In genomic region chr11:87461780-87462460, GRCm38 (mm10) we compare ENCODE assay signal across 8 mouse cellular contexts. TPM values are rescaled to one million over a fixed set of nuclear protein-coding genes. Genes with fewer than 3 reads are reported as not detected.
DNase-seq lines count a peak whose midpoint lies in the region; ATAC-seq and TF ChIP-seq lines count a peak whose summit lies in the region.
"Not testable (repeated sequence)": the region's sequence is repeated elsewhere in the genome, so short reads cannot be mapped to it uniquely, and the experiment has no call there.

No protein-coding gene starts in this region.

- not testable (repeated sequence) for H3K9me3 ChIP-seq in ES-E14 (ENCODE audit: control insufficient read depth, insufficient read depth, low read depth, low read length); lung, embryonic 14.5 days (ENCODE audit: low read depth, low read length)

- ATAC-seq in lung, embryonic 14.5 days (ENCODE audit: insufficient read depth), result peak; percentile 99
- peak; percentile 96 for ATAC-seq in neutrophil, adult 5-6 weeks (ENCODE audit: extremely low read depth, insufficient number of reproducible peaks, low FRiP score, poor library complexity, severe bottlenecking)

- WGBS in lung, embryonic 14.5 days, result under 1% methylated on average over 23 of the region's 58 CpGs

- not testable (repeated sequence) for H3K27ac ChIP-seq in ES-E14 (ENCODE audit: insufficient read depth, low read depth, low read length, poor library complexity, severe bottlenecking)
- H3K27ac ChIP-seq in lung, embryonic 14.5 days (ENCODE audit: low read depth), result peak overlapping the region; percentile 32; the same call in 1 of the 2 replicates

- not testable (repeated sequence) for H3K27me3 ChIP-seq in lung, embryonic 14.5 days (ENCODE audit: insufficient read depth, low read length)

- not testable (repeated sequence) for H3K4me1 ChIP-seq in ES-E14 (ENCODE audit: control insufficient read depth in 2 of 2, insufficient read depth in 2 of 2, low read length in 2 of 2, poor library complexity in 1 of 2); lung, embryonic 14.5 days (ENCODE audit: insufficient read depth)

- peak overlapping the region; percentile 15; the same call in 1 of the 2 replicates for H3K9ac ChIP-seq in ES-E14 (ENCODE audit: insufficient read depth, low read depth, low read length, poor library complexity, severe bottlenecking)
- not testable (repeated sequence) for H3K9ac ChIP-seq in lung, embryonic 14.5 days

- not testable (repeated sequence) for H3K36me3 ChIP-seq in ES-E14 (ENCODE audit: control insufficient read depth, insufficient read depth, low read length, poor library complexity, severe bottlenecking); lung, embryonic 14.5 days (ENCODE audit: insufficient read depth)

- not testable (repeated sequence) for DNase-seq in ES-E14 (ENCODE audit: low read depth, low spot score)
- peak; percentile 78 for DNase-seq in cerebellum, adult 8-10 months
- DNase-seq in forelimb bud, embryonic 11.5 days (ENCODE audit: low read depth, low spot score), result peak; percentile 69
- DNase-seq in heart, postnatal 4 days, result peak; percentile 85
- DNase-seq in layer of hippocampus, adult 8-10 months (ENCODE audit: low spot score in 2 of 2), result peak; percentile 75 to 79
- DNase-seq in lung, embryonic 14.5 days, result peak; percentile 85
- DNase-seq in testis, postnatal 14 days (ENCODE audit: low spot score), result peak; percentile 87

- in situ Hi-C loops in ES-E14 (cut with MboI; ENCODE audit: low sequenced_read_pairs in 2 of 2, unreplicated experiment in 2 of 2), result not testable (repeated sequence)

- peak overlapping the region; percentile 55 for H3K4me2 ChIP-seq in lung, embryonic 14.5 days

- H3K4me3 ChIP-seq in ES-E14 (ENCODE audit: insufficient read depth in 1 of 2, low read depth in 1 of 2, low read length in 2 of 2, poor library complexity in 1 of 2, severe bottlenecking in 1 of 2), result peak overlapping the region; percentile 19 to 27; a peak in 3 of 4 replicates
- H3K4me3 ChIP-seq in lung, embryonic 14.5 days (ENCODE audit: low read depth, low read length), result peak overlapping the region; percentile 10; the same call in 1 of the 2 replicates

- TF ChIP-seq CTCF in lung, embryonic 14.5 days (IDR thresholded peaks at IDR 0.05; ENCODE audit: low read depth), result not testable (repeated sequence)

TF ChIP-seq in ES-E14, 5 proteins besides CTCF, POLR2A, EP300 and RAD21:
- peak; percentile 9; the same call in 1 of the 2 replicates for TF ChIP-seq HCFC1 (IDR thresholded peaks at IDR 0.05; ENCODE audit: borderline replicate concordance, insufficient read depth, low read length)

RNA-seq across cellular contexts. Expression of gene Tex14, which starts 57.1 kb away (rescaled TPM):
- total RNA-seq in ES-E14 (2012; rRNA removed), result 10.4 and 11.4 TPM in 2 replicates
- not detected for total RNA-seq in heart, postnatal 4 days (2021)
- total RNA-seq in layer of hippocampus, adult 8-10 months (2022), result 1 to 10 TPM in 1 of 4 experiments, under 1 TPM in 3; 0.08 to 1.2 (median 0.53) TPM
- polyA plus RNA-seq in lung, embryonic 14.5 days (2014; fragmentation: Nextera tagmentation; extraction: Ambion mirVana), result 0.21 and 0.72 TPM in 2 replicates
- total RNA-seq in neutrophil, adult 5-6 weeks (2017), result 2.2 and 4.8 TPM in 2 replicates

RNA-seq across cellular contexts. Expression of gene Rad51c, which starts 57.2 kb away (rescaled TPM):
- total RNA-seq in ES-E14 (2012; rRNA removed), result 6.7 and 9.9 TPM in 2 replicates
- 10 to 100 TPM; 10.5 to 11.1 TPM for total RNA-seq in heart, postnatal 4 days (2021)
- 1 to 10 TPM; 3.0 to 6.7 (median 3.6) TPM for total RNA-seq in layer of hippocampus, adult 8-10 months (2022)
- polyA plus RNA-seq in lung, embryonic 14.5 days (2014; fragmentation: Nextera tagmentation; extraction: Ambion mirVana), result 9.9 and 11.0 TPM in 2 replicates
- total RNA-seq in neutrophil, adult 5-6 weeks (2017), result 4.2 and 9.9 TPM in 2 replicates
